Mouse (Mus musculus) olfactory bulb, adult 2 months (tissue): ENCODE data around the gene Adamts7. TPM values are rescaled to one million over a fixed set of nuclear protein-coding genes. Genes with fewer than 3 reads are reported as not detected.
A peak's percentile ranks its signal among the peaks of the same experiment; 100 is the strongest.

Experiments used
- H3K27ac ChIP-seq: fragments of 200-500 bp; 2 replicates; pipeline ENCODE4 v1.5.1; 2012; ENCODE audit warnings: low read depth, low read length; ENCODE audit not compliant: insufficient read depth
- H3K4me1 ChIP-seq: fragments of 200-500 bp; 2 replicates; pipeline ENCODE4 v1.6.1; 2012; ENCODE audit warnings: low read length; ENCODE audit not compliant: control insufficient read depth, insufficient read depth
- H3K4me3 ChIP-seq: fragments of 200-500 bp; 2 replicates; pipeline ENCODE4 v1.5.1; 2012; ENCODE audit warnings: mild to moderate bottlenecking, low read depth, low read length, moderate library complexity; ENCODE audit not compliant: insufficient read depth
- CTCF ChIP-seq: fragments of 200-500 bp; IDR thresholded peaks from 2 replicates; pipeline ENCODE4 v1.5.1; 2012; ENCODE audit warnings: low read depth, mild to moderate bottlenecking, low read length, moderate library complexity; ENCODE audit not compliant: insufficient read depth
- POLR2A ChIP-seq: fragments of 200-500 bp; IDR thresholded peaks from 2 replicates; pipeline ENCODE4 v1.6.1; 2012; ENCODE audit warnings: mild to moderate bottlenecking, low read depth, low read length, moderate library complexity; ENCODE audit not compliant: insufficient read depth
- WGBS: fragments of 180-500 bp; shearing (Covaris S2); methylation state at CpG from one replicate; pipeline ENCODE4 v1.1.7; 2018; 5-methylcytosine and 5-hydroxymethylcytosine counted together
- polyA plus RNA-seq: library from polyadenylated mRNA; stranded (reverse); fragments of >200 nt; gene quantifications from 2 replicates; pipeline ENCODE4 v1.2.4, GENCODE M21; 2012; ENCODE audit warnings: low replicate concordance; ENCODE audit not compliant: missing spikeins, insufficient read depth, insufficient read length

Adamts7 gene
- polyA plus RNA-seq, 1 experiment = not detected

DNA sequence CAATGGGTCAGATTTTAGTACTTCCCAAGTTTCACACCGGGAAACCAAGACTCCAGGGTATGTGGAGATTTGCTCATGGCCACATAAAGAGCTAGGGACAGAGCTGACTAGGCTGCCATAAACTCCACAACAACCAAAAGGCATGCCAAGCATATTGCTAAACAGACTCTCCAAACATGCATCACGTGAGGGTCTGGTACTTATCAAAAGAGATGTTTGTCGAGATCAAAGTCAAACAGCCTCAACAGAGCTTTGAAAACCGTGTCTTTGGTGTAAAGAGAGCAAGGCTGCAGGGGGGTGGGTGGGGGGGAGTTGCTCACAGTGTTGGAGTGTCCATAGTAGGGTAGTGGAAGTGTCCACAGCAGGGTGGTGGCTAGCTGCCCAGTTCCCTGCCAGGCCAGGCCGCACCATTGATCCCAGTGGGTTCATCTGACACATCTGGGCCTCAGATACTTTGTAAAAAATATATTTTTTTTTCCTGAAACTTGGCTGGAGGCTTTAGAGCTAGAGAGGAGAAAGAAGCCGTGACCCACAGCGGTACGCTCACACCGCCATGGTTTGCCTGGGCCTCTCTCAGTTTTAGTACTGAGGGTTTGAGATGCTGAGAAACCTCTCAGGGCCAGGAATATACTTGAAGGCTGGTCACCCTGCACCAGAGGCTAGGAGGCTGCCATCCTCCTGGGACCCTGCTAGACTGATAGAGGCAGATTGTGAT is 26.7 kb upstream of the Adamts7 start:
- H3K4me1 ChIP-seq = no peaks in the 10 kb centered on the region
- 64% methylated on average over 9 of the region's 9 CpGs for WGBS
- TF ChIP-seq CTCF (no peak), POLR2A (no peak)

DNA sequence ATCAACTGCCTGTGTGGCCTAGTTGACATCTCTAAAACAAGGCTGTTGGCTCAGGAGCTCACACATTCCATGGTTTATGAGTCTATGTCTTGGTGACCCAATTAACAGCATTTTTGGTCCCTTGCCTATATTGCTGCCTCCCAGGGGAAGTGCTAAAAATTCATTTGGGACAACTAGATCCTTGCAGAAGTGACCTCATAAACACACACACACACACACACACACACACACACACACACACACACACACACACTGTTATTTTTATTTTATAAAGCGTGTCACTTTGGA is 26.2 kb upstream of the Adamts7 start:
- H3K27ac ChIP-seq = no peak overlapping the region
- no peak for TF ChIP-seq CTCF
- TF ChIP-seq POLR2A = no peak
- H3K4me1 ChIP-seq = no peaks in the 10 kb centered on the region

More for the DNA sequence above, 26.7 kb upstream of the Adamts7 start:
- Histone ChIP-seq H3K4me3 (no peak overlapping the region), H3K27ac (no peak overlapping the region)

DNA sequence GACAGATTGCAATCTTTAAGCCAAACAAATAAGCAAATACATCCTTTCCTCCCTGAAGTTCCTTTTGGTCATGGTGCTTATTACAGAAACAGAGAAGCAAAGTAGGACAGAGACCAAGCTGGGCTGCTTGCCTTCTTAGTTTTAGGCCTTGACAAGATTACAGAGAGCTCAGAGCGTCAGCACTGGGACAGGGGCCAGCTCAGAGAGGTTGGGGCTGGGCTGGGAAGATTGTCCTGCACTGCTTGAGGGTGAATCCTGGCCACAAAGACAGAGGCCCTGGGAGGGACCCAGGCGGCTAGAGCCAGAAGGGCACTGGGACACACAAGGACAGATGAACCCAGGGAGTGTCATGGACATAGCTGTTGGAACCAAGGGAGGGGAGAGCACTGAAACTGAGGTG is 17.1 kb upstream of the Adamts7 start:
- H3K27ac ChIP-seq = no peak overlapping the region
- no peak for TF ChIP-seq CTCF
- no peak overlapping the region for H3K4me3 ChIP-seq
- WGBS = 65% methylated on average over 2 of the region's 2 CpGs
- no peaks in the 10 kb centered on the region for H3K4me1 ChIP-seq

More for the DNA sequence above, 26.2 kb upstream of the Adamts7 start:
- 95% methylated on average over 1 of the region's 1 CpGs for WGBS
- no peak overlapping the region for H3K4me3 ChIP-seq

DNA sequence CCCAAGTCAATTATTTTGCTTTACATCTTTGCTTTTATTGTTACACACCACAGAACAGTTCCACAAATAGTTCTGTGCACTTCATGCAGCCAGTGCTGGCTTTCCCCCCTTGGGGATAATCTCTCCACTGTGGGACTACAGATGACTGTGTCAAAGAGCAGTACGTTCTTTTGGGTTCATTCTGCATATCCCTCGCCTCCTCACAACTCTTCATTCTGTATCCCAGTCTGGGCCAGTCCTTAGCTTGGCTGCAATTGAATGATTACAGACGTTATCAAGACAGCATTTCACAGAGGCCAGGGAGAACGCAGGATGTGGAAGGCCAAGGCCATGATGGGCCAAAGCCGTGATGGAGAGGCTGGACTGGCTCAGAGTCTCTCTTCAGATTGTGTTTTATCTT is 16.0 kb upstream of the Adamts7 start:
- TF ChIP-seq POLR2A (no peak), CTCF (no peak)
- no peak overlapping the region for H3K4me3 ChIP-seq
- WGBS = 82% methylated on average over 5 of the region's 5 CpGs
- no peak overlapping the region for H3K27ac ChIP-seq
- no peaks in the 10 kb centered on the region for H3K4me1 ChIP-seq

DNA sequence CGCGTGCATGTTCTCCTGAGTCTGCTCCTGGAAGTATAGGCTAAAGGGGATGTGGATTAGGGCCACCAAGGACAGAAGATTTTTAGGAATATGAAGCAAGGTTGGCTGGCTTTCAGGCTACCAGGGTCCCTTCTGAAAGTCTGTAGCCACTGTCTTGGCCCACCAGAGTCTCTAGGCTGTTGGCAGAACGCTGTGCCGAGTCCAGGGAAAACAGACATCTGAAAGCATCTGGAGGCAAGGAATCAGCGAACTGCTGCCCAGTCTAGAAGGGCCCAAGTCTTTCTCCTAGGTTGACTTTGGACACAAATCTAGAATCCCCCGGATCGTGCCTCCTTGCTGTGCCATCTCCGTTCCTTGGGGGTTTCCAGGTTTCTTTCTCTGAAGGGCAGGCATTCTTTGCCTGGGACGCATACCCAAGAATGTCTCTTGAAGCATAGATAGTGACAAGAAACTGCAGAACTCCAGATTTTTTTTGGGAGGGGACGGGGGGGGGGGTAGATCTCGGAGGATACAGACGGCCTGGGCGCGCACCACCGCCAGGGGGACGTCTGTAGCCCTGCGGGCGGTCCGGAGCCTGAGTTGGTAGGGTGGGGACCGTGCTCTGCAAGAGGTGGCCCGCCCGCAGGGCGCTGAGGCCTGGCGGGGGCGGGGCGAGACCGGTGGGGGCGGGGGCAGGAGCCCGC is 485 bp upstream of the Adamts7 start:
- peaks cover 14% of the 10 kb centered on the region for H3K4me1 ChIP-seq
- peak overlapping the region; percentile 46 for H3K4me3 ChIP-seq
- WGBS = 11% methylated on average over 26 of the region's 29 CpGs
- H3K27ac ChIP-seq = no peak overlapping the region
- 0 out of 2 replicates have a peak, but pooled peaks have one; percentile 24 for TF ChIP-seq CTCF
- 0 out of 2 replicates have a peak, but pooled peaks have one; percentile 25 for TF ChIP-seq POLR2A

DNA sequence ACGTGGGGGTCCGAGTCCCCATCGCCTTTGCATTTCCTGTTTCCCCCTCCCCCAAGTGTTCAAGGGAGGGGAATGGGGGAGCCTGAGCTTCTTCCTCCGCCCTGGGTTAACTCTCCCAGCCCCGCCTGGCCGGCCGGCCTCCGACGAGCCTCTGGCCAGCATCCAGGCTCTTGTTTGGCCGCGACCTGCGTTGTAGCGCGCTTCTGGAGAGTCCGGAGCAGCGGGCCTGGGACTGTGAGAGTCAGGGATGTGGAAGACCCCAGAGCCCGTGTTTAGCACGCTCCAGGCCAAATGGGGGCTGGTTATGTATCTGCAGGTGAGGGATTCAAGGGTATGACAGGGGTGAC is 853 bp downstream of the Adamts7 start:
- TF ChIP-seq POLR2A (no peak), CTCF (no peak)
- peak overlapping the region; percentile 68 for H3K4me3 ChIP-seq
- H3K27ac ChIP-seq = no peak overlapping the region
- 4% methylated on average over 18 of the region's 18 CpGs for WGBS
- peaks cover 14% of the 10 kb centered on the region for H3K4me1 ChIP-seq

DNA sequence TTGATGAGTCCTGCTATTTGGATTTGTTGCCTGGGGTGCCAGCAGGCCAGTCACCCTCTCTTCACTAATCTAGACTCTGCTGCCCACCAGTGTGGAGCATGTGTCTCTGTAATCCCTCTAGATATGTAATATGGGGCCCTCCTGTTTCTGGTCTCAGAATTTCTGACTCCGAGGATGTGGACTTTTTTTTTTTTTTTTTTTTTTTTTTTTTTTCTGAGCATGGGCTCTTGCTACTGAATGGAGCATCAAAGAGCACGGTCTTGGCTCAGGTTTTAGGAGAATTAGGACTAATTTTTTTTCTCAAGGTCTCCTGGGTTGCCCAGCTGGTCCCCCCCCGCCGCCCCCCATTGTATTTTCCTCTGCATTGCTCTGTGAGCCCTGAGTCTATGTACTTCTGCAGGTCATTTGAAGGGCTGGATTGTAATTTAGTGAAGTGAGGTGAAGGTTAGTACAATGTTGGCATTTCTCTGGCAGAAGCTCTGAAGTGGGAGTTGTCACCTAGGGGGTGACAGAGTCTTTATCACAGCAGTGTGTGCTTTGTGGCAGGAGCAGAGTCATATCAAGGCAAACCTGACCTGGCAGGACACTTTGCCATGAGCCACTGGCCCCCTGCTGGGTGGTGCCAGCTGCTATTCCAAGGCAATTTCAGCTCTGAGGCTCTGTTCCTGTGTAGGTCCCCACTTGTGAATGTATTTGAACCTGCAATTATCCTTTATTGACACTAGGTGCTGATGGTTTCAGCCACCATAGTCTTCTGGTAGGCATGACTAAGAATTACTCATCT is 2.0 kb downstream of the Adamts7 start:
- 65% methylated on average over 4 of the region's 4 CpGs for WGBS
- no peak overlapping the region for H3K4me3 ChIP-seq
- TF ChIP-seq CTCF (no peak), POLR2A (no peak)
- peaks cover 14% of the 10 kb centered on the region for H3K4me1 ChIP-seq
- H3K27ac ChIP-seq = no peak overlapping the region

DNA sequence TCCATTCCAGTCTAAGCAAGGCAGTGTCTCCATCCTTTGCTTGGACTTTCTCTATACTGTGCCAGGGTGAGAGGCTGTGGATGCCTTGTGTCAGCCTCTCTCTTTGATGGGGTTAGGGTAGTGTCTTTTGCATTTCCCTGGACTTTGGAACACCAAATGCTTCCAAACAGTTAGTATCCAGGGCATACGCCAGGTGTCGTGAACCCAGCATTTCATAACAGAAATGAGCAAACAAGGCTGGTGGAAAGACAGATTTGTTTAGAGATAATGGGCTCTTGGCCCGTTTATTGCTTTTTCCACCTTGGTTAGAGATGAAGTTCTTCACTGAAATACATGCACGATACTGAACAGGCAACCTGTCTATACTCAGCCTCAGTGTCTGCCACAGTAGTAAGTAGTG is 2.7 kb downstream of the Adamts7 start:
- H3K4me3 ChIP-seq = no peak overlapping the region
- H3K27ac ChIP-seq = no peak overlapping the region
- WGBS = 96% methylated on average over 4 of the region's 4 CpGs
- H3K4me1 ChIP-seq = peaks cover 14% of the 10 kb centered on the region
- no peak for TF ChIP-seq CTCF
- no peak for TF ChIP-seq POLR2A

DNA sequence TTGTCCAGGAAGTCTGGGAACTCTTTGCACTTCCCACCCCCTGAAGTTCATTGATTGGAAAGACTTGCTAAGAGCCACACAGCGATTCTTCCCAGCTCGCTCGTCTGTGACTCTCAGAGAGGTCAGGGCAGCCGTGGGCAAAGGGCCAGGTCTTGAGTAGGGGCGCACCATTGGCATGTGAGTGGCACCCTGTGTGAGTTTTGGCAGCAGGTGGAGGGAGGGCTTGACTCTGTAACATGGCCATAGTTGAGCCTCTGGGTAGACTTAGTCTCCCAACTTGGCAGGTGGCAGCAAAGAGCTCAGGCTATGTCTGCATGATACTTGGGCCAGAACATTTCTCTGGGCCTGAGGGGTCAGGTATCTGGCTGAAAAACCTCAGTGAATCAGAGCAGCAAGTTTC is 3.7 kb downstream of the Adamts7 start:
- peaks cover 14% of the 10 kb centered on the region for H3K4me1 ChIP-seq
- no peak for TF ChIP-seq POLR2A
- TF ChIP-seq CTCF = no peak
- no peak overlapping the region for H3K27ac ChIP-seq
- no peak overlapping the region for H3K4me3 ChIP-seq
- 67% methylated on average over 5 of the region's 5 CpGs for WGBS
